In the genomic region with DNA sequence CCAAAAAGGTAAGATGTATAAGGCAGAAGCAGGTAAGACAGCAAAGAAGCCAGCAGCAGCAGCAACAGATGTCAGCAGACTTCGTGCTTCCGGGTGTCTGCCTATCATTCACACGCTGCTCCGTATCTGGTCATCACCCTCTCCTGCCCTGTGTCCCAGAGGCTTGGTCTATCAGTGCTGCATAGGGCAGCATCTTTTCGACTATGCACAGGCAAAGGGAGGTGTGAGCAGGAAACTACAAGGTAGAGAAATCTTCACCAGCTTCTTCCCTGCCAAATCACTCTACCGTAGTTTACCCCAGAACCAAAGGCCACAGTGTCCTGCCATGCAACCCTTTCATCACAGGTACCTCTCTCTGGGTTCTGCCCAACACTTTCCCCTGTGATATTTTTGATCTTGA, we compare ENCODE assay signal across 23 mouse cellular contexts.
DNase-seq lines count a peak whose midpoint lies in the region; ATAC-seq lines count a peak whose summit lies in the region.
"Had no signal": no experiment of that assay in that cellular context is flagged by ENCODE, and none has a peak within 500 bp of the region (broad histone marks: within the 10 kb centered on the region; RNA-seq: fewer than 3 reads in every experiment).

No protein-coding gene starts in this region.

- peak; percentile 62 for DNase-seq in heart, adult 11 months
- no peak for DNase-seq in heart, postnatal 36 days
- DNase-seq in limb, embryonic 10.5 days (ENCODE audit: low spot score) = no peak
- DNase-seq in urinary bladder, postnatal 10 days (ENCODE audit: low spot score) = peak; percentile 2
- no peak for DNase-seq in urinary bladder, adult 2 months (ENCODE audit: low spot score)
- DNase-seq in gastrocnemius, adult 8-10 months (ENCODE audit: low spot score in 2 of 2) = no peak
- DNase-seq: adrenal gland, adult 2 months; adrenal gland, postnatal 10 days; adrenal gland, postnatal 25 days; cerebellum, adult 11 months; cerebellum, adult 18-20 months; cerebellum, adult 8-10 months; cerebellum, adult 9-11 months; cerebellum, postnatal 14 days; cerebellum, postnatal 36 days; embryo, embryonic 11 days had no signal

- intact Hi-C loops in heart, postnatal 36 days (cut with DNase I) = no loop called here

- H3K4me3 ChIP-seq in limb, embryonic 12.5 days (replicated peaks) = no peak overlapping the region
- H3K4me3 ChIP-seq in limb, embryonic 10.5 days = no peak overlapping the region
- no peak overlapping the region for H3K4me3 ChIP-seq in embryonic facial prominence, embryonic 12.5 days
- H3K4me3 ChIP-seq: embryonic facial prominence, embryonic 13.5 days; embryonic facial prominence, embryonic 15.5 days; erythroblast, embryonic 14.5 days; forebrain, embryonic 13.5 days; forebrain, embryonic 15.5 days had no signal

- WGBS in limb, embryonic 12.5 days = 85% methylated on average over 6 of the region's 6 CpGs
- WGBS in limb, embryonic 10.5 days = 80% methylated on average over 6 of the region's 6 CpGs
- 86% methylated on average over 6 of the region's 6 CpGs for WGBS in embryonic facial prominence, embryonic 12.5 days

- H3K9me3 ChIP-seq in limb, embryonic 12.5 days = no peaks in the 10 kb centered on the region
- no peaks in the 10 kb centered on the region for H3K9me3 ChIP-seq in limb, embryonic 10.5 days (replicated peaks)
- no peaks in the 10 kb centered on the region for H3K9me3 ChIP-seq in embryonic facial prominence, embryonic 12.5 days
- H3K9me3 ChIP-seq: embryonic facial prominence, embryonic 13.5 days; embryonic facial prominence, embryonic 15.5 days; forebrain, embryonic 13.5 days; forebrain, embryonic 15.5 days had no signal

- H3K4me2 ChIP-seq in limb, embryonic 12.5 days = no peak overlapping the region
- no peak overlapping the region for H3K4me2 ChIP-seq in embryonic facial prominence, embryonic 12.5 days (replicated peaks)
- H3K4me2 ChIP-seq: embryonic facial prominence, embryonic 13.5 days; embryonic facial prominence, embryonic 15.5 days; forebrain, embryonic 13.5 days; forebrain, embryonic 15.5 days had no signal

- no peaks in the 10 kb centered on the region for H3K27me3 ChIP-seq in limb, embryonic 12.5 days
- no peaks in the 10 kb centered on the region for H3K27me3 ChIP-seq in limb, embryonic 10.5 days (ENCODE audit: low read depth, poor library complexity, severe bottlenecking)
- H3K27me3 ChIP-seq in embryonic facial prominence, embryonic 12.5 days = no peaks in the 10 kb centered on the region
- H3K27me3 ChIP-seq: embryonic facial prominence, embryonic 13.5 days; embryonic facial prominence, embryonic 15.5 days; forebrain, embryonic 13.5 days; forebrain, embryonic 15.5 days had no signal

- H3K36me3 ChIP-seq in limb, embryonic 12.5 days = no peaks in the 10 kb centered on the region
- H3K36me3 ChIP-seq in limb, embryonic 10.5 days = no peaks in the 10 kb centered on the region
- no peaks in the 10 kb centered on the region for H3K36me3 ChIP-seq in embryonic facial prominence, embryonic 12.5 days
- H3K36me3 ChIP-seq: embryonic facial prominence, embryonic 13.5 days; embryonic facial prominence, embryonic 15.5 days; forebrain, embryonic 15.5 days had no signal

- peaks cover 11% of the 10 kb centered on the region for H3K4me1 ChIP-seq in limb, embryonic 12.5 days (replicated peaks)
- peaks cover 22% of the 10 kb centered on the region for H3K4me1 ChIP-seq in limb, embryonic 10.5 days
- peaks cover 22% of the 10 kb centered on the region; the same call in 1 of the 2 replicates for H3K4me1 ChIP-seq in embryonic facial prominence, embryonic 12.5 days
- H3K4me1 ChIP-seq: embryonic facial prominence, embryonic 15.5 days; forebrain, embryonic 13.5 days; forebrain, embryonic 15.5 days had no signal

- no peak for ATAC-seq in limb, embryonic 12.5 days (ENCODE audit: insufficient number of reproducible peaks, insufficient read depth, low FRiP score, low TSS enrichment, low read depth)
- no peak for ATAC-seq in embryonic facial prominence, embryonic 12.5 days (ENCODE audit: insufficient number of reproducible peaks, insufficient read depth, low FRiP score, low TSS enrichment)
- ATAC-seq: forebrain, embryonic 13.5 days; forebrain, embryonic 15.5 days had no signal

- 0 out of 2 replicates have a peak overlapping the region, but pooled peaks have one; percentile 17 for H3K27ac ChIP-seq in limb, embryonic 12.5 days
- no peak overlapping the region for H3K27ac ChIP-seq in limb, embryonic 10.5 days
- H3K27ac ChIP-seq in embryonic facial prominence, embryonic 12.5 days = 0 out of 2 replicates have a peak overlapping the region, but pooled peaks have one; percentile 17
- H3K27ac ChIP-seq: embryonic facial prominence, embryonic 13.5 days; embryonic facial prominence, embryonic 15.5 days; forebrain, embryonic 13.5 days; forebrain, embryonic 15.5 days had no signal

- no peak overlapping the region for H3K9ac ChIP-seq in limb, embryonic 12.5 days (replicated peaks)
- H3K9ac ChIP-seq in embryonic facial prominence, embryonic 12.5 days = no peak overlapping the region
- H3K9ac ChIP-seq: embryonic facial prominence, embryonic 13.5 days; embryonic facial prominence, embryonic 15.5 days; forebrain, embryonic 13.5 days; forebrain, embryonic 15.5 days had no signal

Comparison
In these comparisons a context has a peak if more than half of its experiments do, and no peak if none do; other contexts are left out.
1. DNase-seq: peak in heart, adult 11 months (single experiment) and urinary bladder, postnatal 10 days (single experiment); none in heart, postnatal 36 days (0 of 2), limb, embryonic 10.5 days (single experiment), urinary bladder, adult 2 months (single experiment) and gastrocnemius, adult 8-10 months (0 of 2).